Mouse (Mus musculus) layer of hippocampus, postnatal 14 days (tissue): ENCODE results near the gene Ppp1r14d. TPM values are rescaled to one million over a fixed set of nuclear protein-coding genes. Genes with fewer than 3 reads are reported as not detected.

ENCODE experiments used
- DNase-seq, 2 experiments: peaks; one replicate each; pipeline ENCODE4 v3.0.0; 2021 to 2022; ENCODE audit warnings: low spot score in 2 of 2, mixed read lengths in 1 of 2
- total RNA-seq, 2 experiments: library from RNA; stranded (reverse); gene quantifications; 2 replicates each; pipeline ENCODE4 v1.2.3; 2021

Ppp1r14d gene
- total RNA-seq, 2 experiments from 2014 or later = not detected

DNA sequence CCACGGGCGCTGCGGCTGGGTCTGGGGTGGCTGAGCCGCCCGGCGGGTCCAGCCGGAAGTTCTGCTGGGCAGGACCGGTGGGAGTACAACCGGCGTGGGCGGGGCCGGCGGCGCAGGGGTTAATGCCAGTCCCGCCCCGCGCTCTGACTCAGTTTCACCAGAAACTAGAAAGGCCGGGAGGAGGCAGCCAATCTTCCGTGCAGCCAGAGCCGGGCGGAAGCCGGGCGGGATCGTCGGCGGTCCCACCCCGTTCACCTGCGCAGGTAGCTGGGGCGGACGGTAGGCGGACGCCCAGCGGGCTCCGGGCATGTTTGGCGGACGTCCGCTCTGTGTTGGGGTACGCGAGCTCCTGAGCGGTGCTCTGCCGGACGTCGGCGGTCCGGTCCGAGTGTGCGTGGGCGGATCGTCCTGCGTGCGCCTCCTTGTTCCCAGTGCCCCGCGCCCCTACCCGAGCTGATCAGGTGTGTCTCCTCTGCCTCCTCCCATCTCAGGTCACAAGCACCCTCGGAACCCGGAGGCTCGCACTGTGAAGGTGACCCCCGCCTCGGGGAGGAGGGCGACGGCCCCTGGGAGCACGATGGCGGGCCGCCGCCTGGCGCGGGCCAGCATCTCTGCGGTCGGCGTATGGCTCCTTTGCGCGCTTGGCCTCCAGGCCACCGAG lies 7.6 kb upstream of the Ppp1r14d start, which contains the start of gene Spint1:
TSS of gene Spint1 (plus strand) at position 153 of the 661 bp plus-strand sequence.
- DNase-seq = no peak

DNA sequence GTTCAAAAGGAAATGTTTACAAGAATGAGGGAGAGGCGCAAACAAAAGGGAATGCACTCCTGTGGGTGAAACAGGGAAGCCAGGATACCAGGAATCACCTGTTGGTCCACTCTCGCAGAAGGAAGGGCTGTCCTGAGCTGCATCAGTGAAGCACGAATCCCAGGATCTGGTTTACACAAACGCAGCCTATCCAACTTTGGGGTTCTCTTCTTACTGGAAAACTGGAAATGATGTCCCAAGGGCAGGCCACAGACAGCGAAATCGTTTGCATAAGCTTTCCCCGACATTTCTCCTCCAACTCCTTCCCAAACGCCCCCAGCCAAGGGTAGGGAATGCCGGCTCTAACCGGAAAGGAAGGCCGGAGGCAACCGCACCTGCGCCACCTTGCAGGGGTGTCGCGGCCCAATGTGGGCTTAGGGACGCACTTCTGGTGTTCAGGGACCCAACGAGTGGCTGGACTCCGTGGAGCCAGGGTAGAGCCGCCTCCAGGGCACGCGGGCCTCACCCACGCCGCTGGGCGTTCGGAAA lies 7.0 kb upstream of the Ppp1r14d start:
- no peak for DNase-seq

DNA sequence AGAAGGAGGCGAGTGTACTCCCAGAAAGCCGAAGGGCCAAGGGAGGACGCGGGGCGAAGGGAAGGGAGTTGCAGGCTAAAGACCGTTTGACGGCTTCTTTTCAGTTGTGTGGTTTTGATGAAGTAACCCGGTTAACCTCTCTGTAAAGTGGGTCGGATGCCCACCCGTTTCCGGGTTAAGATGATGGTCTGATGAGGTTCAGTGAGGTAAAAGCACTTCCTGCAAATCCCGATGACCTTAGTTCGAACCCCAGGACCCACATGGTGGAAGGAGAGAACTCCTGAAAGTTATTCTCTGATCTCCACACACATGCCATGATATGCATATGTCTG lies 20.6 kb downstream of the Ppp1r14d start:
- DNase-seq = no peak

DNA sequence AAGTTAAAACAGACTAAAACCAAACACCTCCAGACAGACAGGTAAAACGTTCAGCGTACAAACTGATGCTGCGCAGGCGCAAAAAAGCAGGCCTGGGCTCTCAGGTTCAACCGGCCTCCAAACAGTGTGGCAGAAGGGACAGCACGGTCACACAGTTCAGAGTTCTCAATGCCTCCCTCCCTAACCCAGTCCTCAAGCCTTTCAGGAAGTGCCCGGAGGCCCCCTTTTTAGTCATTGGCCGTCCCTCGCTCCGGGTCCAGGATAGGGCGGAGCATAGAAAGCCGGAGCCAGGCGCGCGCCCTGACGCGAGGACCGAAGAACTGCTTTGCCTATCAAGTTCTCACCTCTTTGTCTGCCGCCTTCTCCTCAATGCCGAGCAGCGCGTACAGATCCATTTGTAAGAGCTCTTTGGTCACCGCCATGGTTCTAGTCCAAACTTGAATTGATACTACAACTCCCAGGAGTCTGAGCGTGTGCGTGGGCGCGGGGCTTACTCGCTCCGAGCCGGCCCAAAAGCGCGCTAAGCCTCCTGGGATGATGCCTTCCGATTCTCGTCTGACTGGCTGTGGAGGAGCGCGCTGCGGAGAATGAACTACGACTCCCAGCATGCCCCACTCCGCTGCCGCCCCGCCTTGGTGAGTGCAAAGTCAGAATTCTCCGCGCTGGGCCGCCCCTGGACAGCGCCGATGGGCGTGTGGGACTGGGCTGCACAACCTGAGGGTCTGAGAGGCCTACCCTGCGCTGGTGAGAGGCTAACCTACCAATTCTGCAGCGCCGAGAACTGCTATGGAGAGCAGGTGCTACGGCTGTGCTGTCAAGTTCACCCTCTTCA lies 21.1 kb downstream of the Ppp1r14d start, which contains the start of the genes Zfyve19 and Dnajc17:
TSS of gene Zfyve19 (plus strand) at position 274 of the 832 bp plus-strand sequence.
TSS of gene Dnajc17 (minus strand) at position 452 of the 832 bp plus-strand sequence.
- DNase-seq = peak; percentile 93 to 98

DNA sequence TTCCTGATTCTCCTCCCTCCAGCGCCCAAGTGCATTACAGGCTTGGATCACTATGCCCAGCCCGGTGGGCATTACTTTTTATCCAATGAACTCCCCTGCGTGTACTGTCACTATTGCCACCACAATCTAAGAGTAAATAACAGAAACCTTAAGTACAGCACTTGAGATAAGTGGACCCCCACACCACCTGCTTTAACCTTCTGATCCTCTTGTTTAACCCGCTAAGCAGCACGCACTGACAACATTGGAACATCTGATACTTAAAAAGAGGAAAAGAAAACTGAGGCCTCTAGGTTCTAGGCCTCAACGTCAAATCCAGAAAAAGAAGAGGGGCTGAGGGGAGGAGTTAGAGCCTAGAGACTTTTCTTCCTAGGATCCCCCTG lies 21.8 kb downstream of the Ppp1r14d start:
- DNase-seq = no peak

DNA sequence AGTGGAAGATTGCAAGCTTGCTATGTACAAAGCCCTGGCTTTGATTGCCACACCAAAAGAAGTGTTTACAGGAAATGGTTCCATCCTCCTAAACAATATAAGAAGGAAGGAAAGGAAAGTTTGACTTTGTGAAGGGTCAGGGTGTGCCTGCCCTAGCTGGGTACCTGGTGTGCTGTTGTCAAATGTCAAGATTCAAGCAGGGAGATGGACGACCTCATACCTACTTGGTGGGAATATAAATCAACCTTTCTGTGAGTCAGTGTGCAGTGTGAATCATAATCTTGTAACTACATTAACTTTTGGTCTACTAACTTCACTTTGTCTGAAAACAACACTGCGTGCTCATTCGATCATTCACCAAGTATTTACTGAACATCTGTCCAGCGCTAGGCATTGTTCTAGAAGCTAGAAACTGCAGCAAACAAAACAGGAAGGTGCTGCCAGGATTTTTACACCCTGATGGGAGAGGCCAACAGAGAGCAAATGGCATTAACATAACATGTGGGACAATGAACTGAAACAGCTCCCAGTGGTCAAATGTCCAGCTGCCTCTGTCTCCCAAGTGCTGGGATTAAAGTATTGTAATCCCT lies 25.7 kb downstream of the Ppp1r14d start:
- DNase-seq = no peak

DNA sequence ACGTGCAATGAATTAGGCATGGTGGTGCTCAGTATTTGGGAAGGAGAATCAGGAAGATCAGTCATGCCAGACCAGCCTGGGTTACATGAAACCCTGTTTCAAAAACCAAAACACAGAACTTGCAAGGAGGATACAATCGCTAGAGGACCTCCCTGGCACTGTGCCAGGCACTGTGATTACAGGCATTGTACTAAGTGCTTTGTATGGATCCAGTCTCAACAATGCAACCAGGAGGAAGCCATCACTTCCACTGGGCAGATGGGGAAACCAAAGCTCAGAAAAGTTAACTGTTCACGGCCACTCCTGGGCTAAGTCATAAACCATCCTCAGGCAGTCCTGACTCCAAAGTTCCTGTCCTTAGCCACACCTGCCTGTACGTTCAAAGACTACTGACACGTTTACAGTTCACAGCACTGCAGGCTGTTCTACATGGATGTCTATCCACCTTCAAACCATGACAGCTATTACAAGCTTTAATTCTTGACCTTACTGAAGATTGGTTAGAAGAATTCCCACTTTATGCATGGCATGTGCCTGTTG lies 26.7 kb downstream of the Ppp1r14d start:
- no peak for DNase-seq

DNA sequence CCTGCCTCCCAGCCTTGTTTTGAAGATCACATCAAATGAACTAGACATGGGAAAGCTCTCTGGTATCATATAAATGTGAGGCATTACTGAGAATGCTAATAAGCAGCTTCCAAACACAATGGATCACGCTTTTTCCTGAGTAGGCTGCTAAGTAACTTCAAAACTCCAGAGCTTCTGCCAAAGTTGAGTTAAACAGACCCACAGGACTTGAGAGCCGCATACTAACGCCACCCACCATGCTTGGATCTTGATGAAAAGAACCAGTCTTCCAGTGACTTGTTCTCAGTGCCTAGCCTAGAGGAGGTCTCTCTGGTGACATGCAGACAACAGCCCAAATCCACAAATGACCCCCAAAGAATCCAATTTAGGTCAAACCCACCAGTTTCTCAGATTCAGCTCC lies 30.8 kb downstream of the Ppp1r14d start:
- DNase-seq = no peak

DNA sequence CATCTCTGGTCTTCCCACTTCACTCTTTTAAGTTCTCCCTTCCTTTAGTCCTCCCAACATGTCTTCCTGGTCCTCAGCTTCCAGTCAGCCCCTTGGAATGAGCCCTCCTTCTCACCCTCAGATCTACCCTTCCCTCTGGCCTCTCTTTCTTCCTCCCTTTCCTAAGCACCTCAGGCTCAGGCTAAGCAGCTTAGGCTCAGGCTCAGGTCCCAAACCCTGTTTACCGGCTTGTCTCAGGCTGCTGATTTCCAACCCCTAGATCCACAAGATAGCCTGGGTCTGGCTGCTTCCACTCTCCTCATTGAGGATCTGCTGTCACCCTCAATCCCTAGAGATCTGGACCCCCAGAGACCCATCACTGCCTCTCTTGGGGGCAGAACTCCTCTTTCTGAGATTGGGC lies 31.7 kb downstream of the Ppp1r14d start:
- no peak for DNase-seq

DNA sequence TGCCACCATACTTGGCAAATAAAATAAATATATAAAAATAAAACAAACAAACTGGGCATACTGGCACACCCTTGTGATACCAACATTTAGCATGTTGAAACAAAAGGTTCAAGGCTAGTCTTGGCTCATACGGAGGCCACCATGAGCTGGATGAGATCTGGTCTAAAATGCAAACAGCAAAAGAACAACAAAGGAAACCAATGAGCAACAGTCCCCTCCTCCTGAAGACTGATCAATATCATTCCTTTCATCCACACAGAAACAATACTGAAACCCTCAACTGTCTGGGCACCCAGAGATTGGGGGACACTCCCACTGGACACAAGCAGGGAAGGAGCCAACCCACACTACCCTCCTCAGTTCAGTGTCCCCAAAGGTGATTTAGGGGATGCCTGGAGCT lies 32.2 kb downstream of the Ppp1r14d start:
- DNase-seq = no peak

DNA sequence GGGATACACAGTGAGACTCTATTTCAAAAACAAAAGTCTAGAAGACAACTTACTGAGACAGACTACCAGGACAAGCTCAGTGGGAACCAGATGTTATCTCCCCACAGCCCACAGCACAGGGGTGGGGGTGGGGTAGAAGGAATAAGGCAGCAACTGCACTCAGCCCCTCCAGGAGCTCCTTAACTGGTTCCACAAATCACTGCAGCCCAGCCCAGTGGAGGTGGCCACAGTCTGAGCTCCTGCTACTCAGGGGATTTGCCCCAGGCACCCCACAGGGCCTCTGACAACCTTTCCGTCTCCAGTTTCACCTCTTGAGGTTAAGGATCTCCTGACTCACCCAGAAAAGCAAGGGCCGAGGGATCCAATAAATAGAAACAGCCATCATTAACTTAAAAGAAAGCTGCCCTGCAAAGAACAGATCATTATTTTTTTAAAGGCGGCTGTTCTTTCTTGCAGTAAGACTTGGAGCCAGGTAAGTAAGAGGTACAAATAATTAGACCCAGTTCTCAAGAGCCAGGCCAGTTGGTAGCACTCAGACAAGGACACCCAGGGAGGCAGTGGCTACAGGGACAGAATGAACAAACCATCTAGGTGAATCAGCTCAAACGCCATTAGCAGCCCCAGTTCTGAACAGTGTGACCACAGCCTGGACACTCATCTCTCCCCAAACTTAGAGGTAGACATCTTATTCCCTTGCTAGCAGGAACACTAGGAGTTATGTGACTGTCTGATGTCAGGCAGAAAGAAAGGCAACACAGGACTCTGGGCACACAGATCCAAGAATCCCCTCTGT lies 33.2 kb downstream of the Ppp1r14d start:
- DNase-seq = no peak

DNA sequence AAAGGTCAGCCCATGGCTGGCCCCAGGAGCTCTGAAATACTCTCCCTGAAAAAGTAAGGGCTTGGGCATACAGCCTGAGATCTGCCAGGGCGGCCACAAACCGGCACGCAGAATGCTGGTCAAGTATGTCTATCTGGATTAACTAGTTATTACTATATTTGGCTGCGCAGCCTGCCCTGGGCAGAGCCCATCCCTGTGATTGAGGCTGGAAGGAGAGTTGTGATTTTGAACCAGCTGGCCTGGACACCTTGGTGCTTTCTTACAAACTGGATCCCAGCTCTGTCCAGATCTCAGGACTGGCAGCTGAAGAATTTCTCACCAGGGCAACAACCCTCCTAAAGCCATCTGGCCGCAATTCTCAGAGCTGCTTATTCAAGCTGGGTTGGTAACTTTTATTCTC lies 35.6 kb downstream of the Ppp1r14d start:
- DNase-seq = no peak

DNA sequence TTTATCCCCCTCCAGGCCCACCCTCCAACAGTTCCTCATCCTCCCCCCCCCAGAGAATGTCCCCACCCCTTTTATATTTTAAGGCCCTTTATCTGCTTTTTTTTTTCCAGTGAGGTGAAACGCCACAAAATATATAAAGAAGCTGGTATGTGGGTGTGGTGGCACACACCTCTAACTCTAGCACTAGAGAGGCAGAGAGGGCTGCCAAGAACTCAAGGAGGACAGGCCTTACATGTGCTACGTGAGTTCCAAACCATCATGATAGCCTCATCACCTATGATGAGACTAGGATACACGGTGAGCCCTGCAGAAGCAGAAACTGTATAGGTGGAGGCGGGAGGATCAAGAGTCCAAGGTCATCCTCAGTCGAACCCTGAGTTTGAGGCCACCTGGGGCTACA lies 38.7 kb downstream of the Ppp1r14d start:
- DNase-seq = no peak

DNA sequence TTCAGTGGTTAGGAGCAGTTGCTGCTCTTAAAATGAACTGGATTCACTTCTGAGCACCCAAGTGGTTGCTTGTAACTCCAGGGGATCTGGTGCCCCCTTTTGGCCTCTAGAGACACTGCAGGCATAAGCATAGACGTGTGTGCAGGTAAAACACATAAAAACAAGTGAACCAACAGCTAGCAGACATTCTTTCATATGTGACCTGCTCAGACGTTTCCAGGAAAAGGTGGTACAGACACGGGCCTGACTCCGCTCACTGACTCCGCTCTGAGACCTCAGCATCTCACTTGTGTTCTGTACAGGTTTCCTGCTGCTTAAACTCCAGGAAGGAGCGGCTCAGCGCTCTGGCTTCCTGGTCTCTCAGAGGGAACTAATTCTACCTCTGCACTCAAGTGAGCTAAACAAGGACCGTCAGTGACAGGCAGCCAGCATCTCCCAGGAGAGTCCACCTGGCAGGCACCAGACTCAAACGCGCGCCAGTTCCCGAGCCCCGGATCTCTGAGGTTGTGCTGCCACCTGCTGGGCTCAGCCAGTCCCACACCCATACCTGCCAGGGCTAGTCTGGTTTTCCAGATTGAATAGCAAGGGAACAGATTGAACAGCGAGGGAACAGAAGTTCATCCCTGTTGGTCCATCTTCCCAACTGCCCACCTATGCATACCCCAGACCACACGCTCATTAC lies 40.5 kb downstream of the Ppp1r14d start:
- peak; percentile 80 to 85 for DNase-seq

DNA sequence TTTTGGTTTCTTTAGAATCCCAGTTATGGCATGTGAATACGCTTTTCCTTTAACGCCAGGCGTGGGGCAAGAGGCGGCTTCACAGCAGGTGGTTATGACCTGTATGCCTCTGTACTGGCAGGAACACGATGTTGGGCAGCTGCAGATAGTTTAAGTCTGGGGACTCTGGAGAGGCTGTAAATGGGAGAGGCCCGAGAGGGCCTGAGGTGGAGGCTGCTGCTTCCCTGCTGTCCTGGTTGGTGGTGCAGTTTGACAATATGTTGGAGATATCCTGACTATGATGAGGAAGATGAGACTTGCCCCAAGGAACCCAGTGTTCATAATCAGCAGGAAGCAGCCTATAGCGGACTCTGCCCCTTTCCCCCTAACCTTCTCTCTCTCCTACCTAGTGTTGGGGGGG lies 46.8 kb downstream of the Ppp1r14d start:
- DNase-seq = no peak

DNA sequence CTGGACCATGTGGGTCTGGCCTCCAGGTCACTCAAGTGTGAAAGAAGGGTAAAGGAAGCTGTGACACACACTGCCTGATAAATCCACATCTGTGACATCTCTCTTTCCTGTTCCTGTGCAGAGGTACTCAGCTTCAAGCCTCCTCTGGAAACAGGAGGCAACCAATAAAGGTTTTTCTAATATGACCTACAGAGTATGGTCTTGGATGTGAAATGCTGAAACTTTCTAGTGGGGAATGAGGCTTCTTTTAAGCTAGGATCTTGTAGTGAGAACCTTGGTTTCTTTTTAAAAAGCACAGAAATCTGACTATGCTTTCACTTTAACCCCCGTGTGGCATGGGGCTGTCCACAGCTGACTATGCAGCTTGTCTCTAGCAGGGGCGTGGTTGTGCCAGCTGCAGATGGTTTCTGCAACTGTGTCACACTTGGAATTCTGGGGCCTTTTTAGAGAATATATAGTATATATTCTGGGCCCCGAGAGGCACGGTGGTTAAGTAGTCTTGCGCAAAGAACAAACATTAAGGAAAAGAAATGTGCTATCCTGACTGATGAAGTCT lies 52.2 kb downstream of the Ppp1r14d start:
- no peak for DNase-seq

DNA sequence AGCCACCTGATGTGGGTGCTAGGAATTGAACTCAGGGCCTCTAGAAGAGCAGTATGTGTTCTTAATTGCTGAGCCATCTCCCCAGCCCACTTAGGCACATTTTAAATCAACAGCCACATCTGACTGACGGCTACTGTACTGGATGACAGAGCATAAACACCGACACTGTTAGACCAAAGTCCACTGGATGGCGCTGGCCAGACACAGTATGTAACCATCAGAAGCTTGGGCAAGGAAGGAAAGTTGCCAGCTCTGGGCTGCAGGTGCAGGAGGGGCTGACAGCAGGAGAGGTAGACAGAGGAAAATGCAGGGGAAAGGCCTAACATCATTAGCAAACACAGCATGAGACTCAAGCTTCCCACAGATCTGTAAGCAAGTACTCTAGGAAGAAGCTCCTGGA lies 52.9 kb downstream of the Ppp1r14d start:
- no peak for DNase-seq

DNA sequence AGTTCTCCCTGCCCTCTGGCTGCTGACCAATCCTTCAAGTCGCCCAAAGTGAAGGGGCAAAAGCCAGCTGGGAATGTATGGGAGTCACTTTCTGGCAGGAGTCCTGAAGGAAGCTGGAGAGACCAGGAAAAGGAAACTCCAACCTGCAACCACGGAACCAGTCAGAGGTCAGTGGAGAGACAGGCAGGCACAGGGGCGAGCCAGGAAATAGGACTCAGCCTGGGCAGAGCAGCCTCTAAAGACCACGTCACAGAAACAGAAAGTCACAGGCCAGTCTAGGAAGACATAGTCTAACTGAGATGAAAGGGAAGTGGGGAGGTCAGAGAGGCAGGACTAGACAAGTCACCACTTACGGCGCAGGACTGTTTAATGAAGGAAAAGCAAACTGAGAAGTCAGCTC lies 54.1 kb downstream of the Ppp1r14d start:
- DNase-seq = no peak

DNA sequence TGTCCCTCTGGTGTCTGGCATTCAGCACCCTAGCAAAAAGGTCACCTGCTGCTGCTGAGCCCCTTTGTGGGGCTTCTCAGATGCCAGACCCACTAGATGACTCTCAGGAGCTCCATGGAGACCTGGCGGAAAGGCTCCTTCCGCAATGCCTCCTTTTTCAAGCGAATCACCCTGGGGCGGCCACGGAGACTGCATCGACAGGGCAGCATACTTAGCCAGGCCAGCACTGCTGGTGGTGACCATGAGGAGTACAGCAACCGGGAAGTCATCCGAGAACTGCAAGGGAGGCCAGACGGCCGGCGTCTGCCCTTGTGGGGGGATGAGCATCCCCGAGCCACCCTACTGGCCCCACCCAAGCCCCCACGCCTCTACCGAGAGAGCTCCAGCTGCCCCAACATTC lies 54.8 kb downstream of the Ppp1r14d start:
- DNase-seq = no peak
